Mouse (Mus musculus): ENCODE measurements at regions not wholly inside any gene's neighbourhood (a gene's known extent, or its start where the extent isn't known, plus 50 kb on each side); places are given as distances from the start of the nearest gene placed in this dataset.

DNA sequence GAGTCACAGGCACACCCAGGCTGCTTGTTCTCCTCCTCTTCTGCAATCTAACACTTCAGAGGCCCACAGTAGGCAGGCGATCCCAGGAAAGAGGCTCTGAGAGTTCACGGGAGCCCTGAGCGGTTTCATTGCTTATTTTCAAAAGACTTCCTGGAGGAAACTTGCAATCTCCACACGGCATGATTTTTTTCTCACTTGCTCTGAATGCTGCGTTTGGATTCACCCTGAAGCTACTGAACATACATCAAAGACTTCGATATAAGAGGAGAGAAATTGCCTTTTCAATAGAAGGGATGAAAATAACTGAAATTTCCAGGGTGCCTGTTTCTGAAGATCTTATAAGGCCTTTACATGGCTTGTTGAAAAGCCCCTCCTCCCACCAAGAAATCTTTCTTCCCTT lies 164.5 kb downstream of the B3glct start:
- Histone ChIP-seq H3K27ac (replicated peaks; ENCODE audit: insufficient read depth, low read depth, low read length) (no peak overlapping the region), H3K4me3 (ENCODE audit: insufficient read depth, low read depth, low read length) (no peak overlapping the region), H3K4me1 (ENCODE audit: control insufficient read depth, insufficient read depth, low read length) (no peaks in the 10 kb centered on the region), H3K27me3 (ENCODE audit: control insufficient read depth, insufficient read depth, low read length) (no peaks in the 10 kb centered on the region), H3K36me3 (ENCODE audit: control insufficient read depth, insufficient read depth, low read length) (no peaks in the 10 kb centered on the region), H3K79me2 (ENCODE audit: control insufficient read depth, insufficient read depth, low read length) (no peaks in the 10 kb centered on the region), H3K9ac (ENCODE audit: low read depth, low read length) (no peak overlapping the region)
- 63% methylated on average over 6 of the region's 6 CpGs for WGBS
- DNase-seq (ENCODE audit: extremely low read depth, low read depth, low spot score) = no peak
- TF ChIP-seq POLR2A (IDR thresholded peaks at IDR 0.05; ENCODE audit: extremely low read depth, insufficient read depth, low read length) (no peak), CTCF (IDR thresholded peaks at IDR 0.05; ENCODE audit: low read depth, low read length) (no peak)

- WGBS = 50% methylated on average over 7 of the region's 7 CpGs
- no peak overlapping the region for H3K9ac ChIP-seq (ENCODE audit: low read depth, low read length)
- H3K27me3 ChIP-seq (ENCODE audit: control insufficient read depth, insufficient read depth, low read length) = no peaks in the 10 kb centered on the region
- TF ChIP-seq CTCF (IDR thresholded peaks at IDR 0.05; ENCODE audit: low read depth, low read length) = no peak
- TF ChIP-seq POLR2A (IDR thresholded peaks at IDR 0.05; ENCODE audit: extremely low read depth, insufficient read depth, low read length) = no peak
- no peaks in the 10 kb centered on the region for H3K4me1 ChIP-seq (ENCODE audit: control insufficient read depth, insufficient read depth, low read length)
- no peaks in the 10 kb centered on the region for H3K79me2 ChIP-seq (ENCODE audit: control insufficient read depth, insufficient read depth, low read length)
- no peaks in the 10 kb centered on the region for H3K36me3 ChIP-seq (ENCODE audit: control insufficient read depth, insufficient read depth, low read length)
- no peak overlapping the region for H3K4me3 ChIP-seq (ENCODE audit: insufficient read depth, low read depth, low read length)
- H3K27ac ChIP-seq (replicated peaks; ENCODE audit: insufficient read depth, low read depth, low read length) = no peak overlapping the region
- DNase-seq (ENCODE audit: extremely low read depth, low read depth, low spot score) = no peak
These were observed 165.3 kb downstream of the B3glct start for GRCm38 (mm10) chr5:149843310-149843709.

DNA sequence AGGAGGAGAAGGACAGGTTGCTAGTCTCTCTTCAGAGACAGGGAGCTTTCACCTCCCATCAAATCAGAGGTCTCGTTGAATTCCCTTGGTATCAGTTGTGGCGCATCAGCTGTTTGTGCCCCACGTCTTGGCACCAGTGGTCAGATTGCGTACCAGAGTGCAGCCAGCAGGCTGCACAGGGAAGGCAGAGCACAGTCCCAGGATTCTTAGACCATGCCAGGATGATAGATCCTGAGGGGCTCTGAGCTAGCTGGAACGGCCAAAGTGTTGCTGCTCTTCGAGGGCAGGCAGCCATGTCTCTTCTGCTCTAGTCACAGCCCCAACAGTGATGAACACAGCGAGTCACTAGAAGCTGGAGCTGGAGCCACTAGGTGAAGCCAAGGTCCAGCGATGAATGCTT lies 167.2 kb downstream of the B3glct start:
- H3K36me3 ChIP-seq (ENCODE audit: control insufficient read depth, insufficient read depth, low read length) = no peaks in the 10 kb centered on the region
- no peak overlapping the region for H3K4me3 ChIP-seq (ENCODE audit: insufficient read depth, low read depth, low read length)
- WGBS = 78% methylated on average over 8 of the region's 8 CpGs
- no peak overlapping the region for H3K27ac ChIP-seq (replicated peaks; ENCODE audit: insufficient read depth, low read depth, low read length)
- no peak for DNase-seq (ENCODE audit: extremely low read depth, low read depth, low spot score)
- TF ChIP-seq CTCF (IDR thresholded peaks at IDR 0.05; ENCODE audit: low read depth, low read length) (no peak), POLR2A (IDR thresholded peaks at IDR 0.05; ENCODE audit: extremely low read depth, insufficient read depth, low read length) (no peak)
- H3K4me1 ChIP-seq (ENCODE audit: control insufficient read depth, insufficient read depth, low read length) = no peaks in the 10 kb centered on the region
- no peak overlapping the region for H3K9ac ChIP-seq (ENCODE audit: low read depth, low read length)
- H3K79me2 ChIP-seq (ENCODE audit: control insufficient read depth, insufficient read depth, low read length) = no peaks in the 10 kb centered on the region
- H3K27me3 ChIP-seq (ENCODE audit: control insufficient read depth, insufficient read depth, low read length) = no peaks in the 10 kb centered on the region

- H3K4me3 ChIP-seq (ENCODE audit: insufficient read depth, low read depth, low read length) = no peak overlapping the region
- WGBS = 77% methylated on average over 3 of the region's 3 CpGs
- H3K4me1 ChIP-seq (ENCODE audit: control insufficient read depth, insufficient read depth, low read length) = no peaks in the 10 kb centered on the region
- no peak overlapping the region for H3K27ac ChIP-seq (replicated peaks; ENCODE audit: insufficient read depth, low read depth, low read length)
- no peak for DNase-seq (ENCODE audit: extremely low read depth, low read depth, low spot score)
- no peak for TF ChIP-seq CTCF (IDR thresholded peaks at IDR 0.05; ENCODE audit: low read depth, low read length)
- TF ChIP-seq POLR2A (IDR thresholded peaks at IDR 0.05; ENCODE audit: extremely low read depth, insufficient read depth, low read length) = no peak
- no peaks in the 10 kb centered on the region for H3K36me3 ChIP-seq (ENCODE audit: control insufficient read depth, insufficient read depth, low read length)
- H3K79me2 ChIP-seq (ENCODE audit: control insufficient read depth, insufficient read depth, low read length) = no peaks in the 10 kb centered on the region
- no peak overlapping the region for H3K9ac ChIP-seq (ENCODE audit: low read depth, low read length)
- no peaks in the 10 kb centered on the region; the same call in 1 of the 2 replicates for H3K27me3 ChIP-seq (ENCODE audit: control insufficient read depth, insufficient read depth, low read length)
These were observed 170.0 kb upstream of the Rxfp2 start for GRCm38 (mm10) chr5:149848465-149848864.

DNA sequence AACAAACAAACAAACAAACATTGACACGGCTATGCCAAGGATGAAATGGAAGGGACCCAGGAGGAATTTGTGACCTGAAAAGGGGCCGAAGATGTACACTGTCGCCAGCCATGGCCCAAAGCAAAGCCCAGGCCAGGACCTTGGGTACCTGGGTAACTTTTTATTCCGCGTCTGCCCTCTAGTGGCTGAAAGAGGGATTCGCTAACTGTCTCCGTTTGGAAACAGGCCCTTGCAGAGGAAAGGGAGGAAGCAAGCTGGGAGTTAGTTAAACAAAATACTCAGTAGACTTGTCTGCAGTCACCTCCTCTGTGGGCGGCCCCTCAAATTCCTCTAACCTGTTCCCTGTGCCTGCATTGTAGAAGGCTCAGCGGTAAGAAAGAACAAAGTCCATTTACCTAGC lies 167.5 kb upstream of the Rxfp2 start:
- no peaks in the 10 kb centered on the region for H3K4me1 ChIP-seq (ENCODE audit: control insufficient read depth, insufficient read depth, low read length)
- no peak overlapping the region for H3K27ac ChIP-seq (replicated peaks; ENCODE audit: insufficient read depth, low read depth, low read length)
- 11% methylated on average over 9 of the region's 9 CpGs for WGBS

DNA sequence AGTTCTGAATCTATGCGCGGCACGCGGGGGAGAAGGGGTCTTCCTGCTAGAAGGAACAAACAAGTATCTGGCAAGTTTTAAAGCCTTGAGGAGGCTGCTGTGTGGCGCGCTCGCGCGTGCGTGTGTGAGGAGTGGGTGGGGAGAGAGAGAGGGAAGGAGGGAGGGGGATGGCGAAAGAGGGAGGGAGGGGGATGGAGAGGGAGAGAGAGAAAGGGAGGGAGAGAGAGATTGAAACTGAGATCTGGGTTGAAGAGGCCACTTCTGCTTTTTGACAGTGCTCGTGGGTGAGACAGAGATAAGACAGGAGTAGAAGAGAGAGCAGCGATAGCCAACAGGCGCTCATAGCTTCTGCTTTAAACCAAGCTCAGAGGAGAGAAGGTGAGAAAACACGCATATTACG lies 166.0 kb upstream of the Rxfp2 start:
- Histone ChIP-seq H3K4me3 (ENCODE audit: insufficient read depth, low read depth, low read length) (no peak overlapping the region), H3K27ac (replicated peaks; ENCODE audit: insufficient read depth, low read depth, low read length) (no peak overlapping the region), H3K36me3 (ENCODE audit: control insufficient read depth, insufficient read depth, low read length) (no peaks in the 10 kb centered on the region), H3K27me3 (ENCODE audit: control insufficient read depth, insufficient read depth, low read length) (no peaks in the 10 kb centered on the region; the same call in 1 of the 2 replicates), H3K9ac (ENCODE audit: low read depth, low read length) (no peak overlapping the region), H3K79me2 (ENCODE audit: control insufficient read depth, insufficient read depth, low read length) (no peaks in the 10 kb centered on the region), H3K4me1 (ENCODE audit: control insufficient read depth, insufficient read depth, low read length) (no peaks in the 10 kb centered on the region)
- DNase-seq (ENCODE audit: extremely low read depth, low read depth, low spot score) = no peak
- WGBS = 40% methylated on average over 16 of the region's 16 CpGs
- TF ChIP-seq POLR2A (IDR thresholded peaks at IDR 0.05; ENCODE audit: extremely low read depth, insufficient read depth, low read length) (no peak), CTCF (IDR thresholded peaks at IDR 0.05; ENCODE audit: low read depth, low read length) (no peak)

More for the DNA sequence above, 167.5 kb upstream of the Rxfp2 start:
- Histone ChIP-seq H3K4me3 (ENCODE audit: insufficient read depth, low read depth, low read length) (no peak overlapping the region), H3K9ac (ENCODE audit: low read depth, low read length) (no peak overlapping the region), H3K79me2 (ENCODE audit: control insufficient read depth, insufficient read depth, low read length) (no peaks in the 10 kb centered on the region), H3K36me3 (ENCODE audit: control insufficient read depth, insufficient read depth, low read length) (no peaks in the 10 kb centered on the region), H3K27me3 (ENCODE audit: control insufficient read depth, insufficient read depth, low read length) (no peaks in the 10 kb centered on the region; the same call in 1 of the 2 replicates)
- TF ChIP-seq CTCF (IDR thresholded peaks at IDR 0.05; ENCODE audit: low read depth, low read length) = peak; percentile 64
- TF ChIP-seq POLR2A (IDR thresholded peaks at IDR 0.05; ENCODE audit: extremely low read depth, insufficient read depth, low read length) = no peak
- DNase-seq (ENCODE audit: extremely low read depth, low read depth, low spot score) = peak; percentile 19

Data from liver, adult 2 months (tissue).